Mouse (Mus musculus): ENCODE data around the gene Rassf2. TPM values are rescaled to one million over a fixed set of nuclear protein-coding genes. Genes with fewer than 3 reads are reported as not detected.

The Rassf2 gene
- 5.3 and 9.9 TPM in 2 replicates for polyA plus RNA-seq (2014; fragmentation: Nextera tagmentation; extraction: Ambion mirVana)

DNA sequence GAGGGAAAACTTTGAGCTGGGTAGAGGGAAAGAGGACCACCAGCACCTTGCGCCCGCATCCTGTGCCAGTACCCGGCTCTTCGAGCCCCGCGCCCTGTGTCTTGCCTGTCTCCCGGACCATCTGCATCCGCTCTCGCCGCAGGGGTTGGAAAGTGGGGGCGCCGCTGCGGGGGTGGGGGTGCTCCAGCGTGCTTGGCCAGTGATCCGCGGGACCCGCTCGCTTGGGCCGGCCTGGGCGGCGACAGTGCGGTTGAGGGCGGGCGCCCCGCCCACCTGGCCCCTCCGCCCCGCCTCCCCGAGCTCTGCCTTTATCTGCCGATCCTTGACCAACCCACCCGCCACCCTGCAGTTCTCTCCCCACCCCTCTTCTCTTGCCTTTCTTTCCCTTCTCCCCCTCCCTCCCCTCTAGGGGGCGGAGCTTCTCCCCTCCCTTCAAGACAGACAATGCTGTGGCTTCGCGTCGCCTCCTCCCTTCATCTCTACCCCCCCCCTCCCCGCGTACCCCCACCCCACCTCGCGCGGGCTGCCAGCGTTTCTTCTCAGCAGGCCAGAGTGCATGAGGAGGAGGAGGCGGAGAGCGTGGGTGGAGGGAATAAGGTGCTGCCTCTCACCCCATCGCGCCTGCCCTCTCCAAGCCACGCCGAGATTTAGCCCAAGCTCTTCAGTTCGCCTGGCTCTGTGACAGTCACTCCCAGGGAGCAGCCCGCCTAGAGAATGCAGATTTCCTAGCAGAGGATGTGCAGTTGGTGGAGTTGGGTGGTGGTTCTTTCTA, at the start of gene Rassf2:
Gene Rassf2 (minus strand): TSS at position 613 of the 772 bp plus-strand sequence.
- H3K27me3 ChIP-seq (ENCODE audit: control insufficient read depth, insufficient read depth, low read length): peaks cover 28% of the 10 kb centered on the region

GRCm38 (mm10) chr2:132079139-132079538, 49.1 kb upstream of the Rassf2 start:
- H3K4me1 ChIP-seq (ENCODE audit: control insufficient read depth, insufficient read depth, low read length): no peaks in the 10 kb centered on the region
- no peak overlapping the region for H3K4me2 ChIP-seq (replicated peaks; ENCODE audit: low read depth, low read length)
- H3K27me3 ChIP-seq (ENCODE audit: control insufficient read depth, insufficient read depth, low read length): no peaks in the 10 kb centered on the region
- H3K4me3 ChIP-seq (ENCODE audit: low read length): no peak overlapping the region
- H3K27ac ChIP-seq (ENCODE audit: low read depth, low read length): no peak overlapping the region
- ATAC-seq (ENCODE audit: low FRiP score, low TSS enrichment): no peak
- peaks cover 8% of the 10 kb centered on the region for H3K36me3 ChIP-seq (ENCODE audit: control insufficient read depth, insufficient read depth, low read length)
- 91% methylated on average over 5 of the region's 5 CpGs for WGBS
- no peaks in the 10 kb centered on the region for H3K9me3 ChIP-seq (ENCODE audit: control insufficient read depth, low read length)
- no peak overlapping the region for H3K9ac ChIP-seq (ENCODE audit: low read depth, low read length)

More for the DNA sequence above, at the start of gene Rassf2:
- no peaks in the 10 kb centered on the region for H3K9me3 ChIP-seq (ENCODE audit: control insufficient read depth, low read length)
- peak within 1 kb of the TSS; percentile 62 for H3K4me3 ChIP-seq (ENCODE audit: low read length)
- H3K9ac ChIP-seq (ENCODE audit: low read depth, low read length): peak within 1 kb of the TSS; percentile 66
- WGBS: under 1% methylated on average over 38 of the region's 48 CpGs
- H3K4me2 ChIP-seq (replicated peaks; ENCODE audit: low read depth, low read length): peak within 1 kb of the TSS; percentile 96
- H3K4me1 ChIP-seq (ENCODE audit: control insufficient read depth, insufficient read depth, low read length): peaks cover 4% of the 10 kb centered on the region; the same call in 1 of the 2 replicates
- ATAC-seq (ENCODE audit: low FRiP score, low TSS enrichment): peak; percentile 95
- peak within 1 kb of the TSS; percentile 53; the same call in 1 of the 2 replicates for H3K27ac ChIP-seq (ENCODE audit: low read depth, low read length)
- H3K36me3 ChIP-seq (ENCODE audit: control insufficient read depth, insufficient read depth, low read length): no peaks in the 10 kb centered on the region

DNA sequence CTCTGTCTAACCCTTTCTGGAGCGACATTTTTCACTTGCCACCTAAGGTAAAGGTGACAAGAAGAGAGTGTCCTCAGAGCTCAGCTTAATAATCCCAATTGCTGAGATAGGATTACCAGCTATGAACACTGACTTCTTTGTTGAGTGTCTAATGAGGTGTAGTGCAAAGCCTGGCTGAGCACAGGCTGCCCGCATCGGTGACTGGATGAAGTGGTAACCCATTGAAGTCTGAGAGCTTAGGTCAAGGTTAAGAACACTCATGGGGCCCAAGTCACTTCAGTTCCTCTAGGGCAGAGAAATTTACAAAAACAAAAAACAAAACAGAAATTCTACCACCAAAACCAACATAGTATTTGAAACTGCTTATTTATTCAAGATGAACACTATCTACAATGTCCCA, 43.0 kb upstream of the Rassf2 start:
- Histone ChIP-seq H3K4me1 (ENCODE audit: control insufficient read depth, insufficient read depth, low read length) (no peaks in the 10 kb centered on the region), H3K4me3 (ENCODE audit: low read length) (no peak overlapping the region), H3K36me3 (ENCODE audit: control insufficient read depth, insufficient read depth, low read length) (peaks cover 17% of the 10 kb centered on the region), H3K4me2 (replicated peaks; ENCODE audit: low read depth, low read length) (no peak overlapping the region), H3K27me3 (ENCODE audit: control insufficient read depth, insufficient read depth, low read length) (no peaks in the 10 kb centered on the region), H3K27ac (ENCODE audit: low read depth, low read length) (no peak overlapping the region), H3K9me3 (ENCODE audit: control insufficient read depth, low read length) (no peaks in the 10 kb centered on the region), H3K9ac (ENCODE audit: low read depth, low read length) (no peak overlapping the region)
- ATAC-seq (ENCODE audit: low FRiP score, low TSS enrichment): peak; percentile 80
- 48% methylated on average over 3 of the region's 3 CpGs for WGBS

DNA sequence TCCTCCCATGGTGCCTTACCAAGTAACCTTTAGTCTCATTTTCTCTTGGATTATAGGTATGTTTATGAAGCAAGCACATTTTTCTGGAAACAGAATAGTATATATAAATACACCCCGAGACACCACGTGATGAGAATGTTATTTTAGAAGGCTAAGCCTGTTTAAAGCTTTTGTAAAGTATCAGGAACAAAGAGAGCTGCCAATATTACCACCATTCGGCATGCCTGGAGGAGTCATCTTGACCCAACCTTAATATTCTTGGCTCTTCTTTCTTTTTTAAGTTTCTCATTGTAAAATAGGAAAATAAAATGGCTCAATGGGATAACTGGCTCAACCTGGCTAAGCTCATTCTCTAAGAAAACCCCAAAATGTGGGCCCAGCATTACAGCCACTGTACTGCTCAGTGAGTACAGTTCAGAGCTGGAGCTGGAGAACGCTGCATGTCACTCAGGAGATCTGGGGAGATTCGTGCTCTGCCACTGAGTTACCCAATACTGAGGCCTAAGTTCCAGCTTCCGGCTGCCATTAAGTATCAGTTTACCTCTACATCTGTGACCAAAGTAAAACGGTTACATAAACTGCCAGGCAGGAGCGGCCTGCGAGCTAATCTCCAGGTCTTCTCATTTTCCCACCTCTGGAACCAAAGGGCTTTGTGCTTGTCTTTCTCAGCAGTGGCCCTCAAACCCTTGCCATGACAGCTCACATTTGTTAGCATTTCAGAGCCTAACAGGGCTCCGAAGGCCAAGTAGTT, 40.1 kb upstream of the Rassf2 start:
- Histone ChIP-seq H3K27ac (ENCODE audit: low read depth, low read length) (no peak overlapping the region), H3K4me3 (ENCODE audit: low read length) (no peak overlapping the region), H3K4me1 (ENCODE audit: control insufficient read depth, insufficient read depth, low read length) (no peaks in the 10 kb centered on the region), H3K27me3 (ENCODE audit: control insufficient read depth, insufficient read depth, low read length) (no peaks in the 10 kb centered on the region), H3K9me3 (ENCODE audit: control insufficient read depth, low read length) (no peaks in the 10 kb centered on the region), H3K9ac (ENCODE audit: low read depth, low read length) (no peak overlapping the region), H3K4me2 (replicated peaks; ENCODE audit: low read depth, low read length) (no peak overlapping the region), H3K36me3 (ENCODE audit: control insufficient read depth, insufficient read depth, low read length) (peaks cover 18% of the 10 kb centered on the region)
- WGBS: 57% methylated on average over 10 of the region's 10 CpGs
- ATAC-seq (ENCODE audit: low FRiP score, low TSS enrichment): no peak

GRCm38 (mm10) chr2:132064185-132064831, 34.2 kb upstream of the Rassf2 start:
- peaks cover 5% of the 10 kb centered on the region; the same call in 1 of the 2 replicates for H3K36me3 ChIP-seq (ENCODE audit: control insufficient read depth, insufficient read depth, low read length)
- ATAC-seq (ENCODE audit: low FRiP score, low TSS enrichment): peak; percentile 61
- no peak overlapping the region for H3K9ac ChIP-seq (ENCODE audit: low read depth, low read length)
- H3K27me3 ChIP-seq (ENCODE audit: control insufficient read depth, insufficient read depth, low read length): no peaks in the 10 kb centered on the region
- H3K27ac ChIP-seq (ENCODE audit: low read depth, low read length): no peak overlapping the region
- H3K4me1 ChIP-seq (ENCODE audit: control insufficient read depth, insufficient read depth, low read length): 0 out of 2 replicates have a peak, but pooled peaks cover 6% of the 10 kb centered on the region
- 46% methylated on average over 11 of the region's 11 CpGs for WGBS
- no peak overlapping the region for H3K4me3 ChIP-seq (ENCODE audit: low read length)
- H3K9me3 ChIP-seq (ENCODE audit: control insufficient read depth, low read length): no peaks in the 10 kb centered on the region
- H3K4me2 ChIP-seq (replicated peaks; ENCODE audit: low read depth, low read length): no peak overlapping the region

DNA sequence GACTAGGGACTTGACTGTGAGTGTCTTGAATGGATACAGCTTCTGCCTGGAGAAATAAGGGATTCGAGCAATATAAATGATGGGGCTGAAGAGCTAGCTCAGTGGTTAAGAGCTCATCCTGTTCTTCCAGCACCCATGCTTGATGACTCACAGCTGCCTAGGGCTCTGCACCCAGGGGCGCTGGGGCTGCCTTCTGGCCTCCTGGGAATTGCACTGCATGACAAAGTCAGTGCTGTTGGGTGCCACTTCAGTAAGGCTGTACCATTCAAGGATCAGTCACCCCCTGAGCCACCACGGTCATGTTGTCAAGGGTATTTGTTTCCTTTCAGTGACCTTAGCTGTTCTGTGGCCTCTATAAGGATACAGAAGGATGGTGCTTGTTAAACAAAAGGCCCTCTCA, 33.7 kb upstream of the Rassf2 start:
- H3K4me2 ChIP-seq (replicated peaks; ENCODE audit: low read depth, low read length): no peak overlapping the region
- peaks cover 5% of the 10 kb centered on the region; the same call in 1 of the 2 replicates for H3K36me3 ChIP-seq (ENCODE audit: control insufficient read depth, insufficient read depth, low read length)
- 0 out of 2 replicates have a peak, but pooled peaks cover 6% of the 10 kb centered on the region for H3K4me1 ChIP-seq (ENCODE audit: control insufficient read depth, insufficient read depth, low read length)
- no peaks in the 10 kb centered on the region for H3K9me3 ChIP-seq (ENCODE audit: control insufficient read depth, low read length)
- no peak overlapping the region for H3K27ac ChIP-seq (ENCODE audit: low read depth, low read length)
- H3K27me3 ChIP-seq (ENCODE audit: control insufficient read depth, insufficient read depth, low read length): no peaks in the 10 kb centered on the region
- no peak overlapping the region for H3K4me3 ChIP-seq (ENCODE audit: low read length)
- no peak overlapping the region for H3K9ac ChIP-seq (ENCODE audit: low read depth, low read length)
- 72% methylated on average over 3 of the region's 3 CpGs for WGBS
- ATAC-seq (ENCODE audit: low FRiP score, low TSS enrichment): no peak

DNA sequence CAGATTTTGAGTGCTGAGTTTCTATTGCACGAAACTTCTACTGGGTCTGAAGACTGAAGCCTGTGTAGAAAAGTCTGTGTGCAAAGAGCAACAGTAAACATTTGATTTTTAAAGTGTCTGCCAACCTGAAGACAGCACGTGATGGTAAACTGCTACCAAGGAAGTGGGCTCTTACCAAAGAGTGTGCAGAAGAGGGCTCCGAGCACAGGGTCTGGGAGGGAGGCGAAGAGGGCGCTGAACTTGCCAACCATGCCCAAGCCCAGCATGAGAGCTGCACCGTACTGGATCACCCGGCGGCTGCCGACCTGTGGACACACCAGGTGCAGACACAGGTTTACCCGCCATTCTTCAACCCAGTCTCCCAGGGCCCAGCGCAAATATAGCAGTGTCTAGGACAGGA, 31.8 kb upstream of the Rassf2 start:
- no peak overlapping the region for H3K27ac ChIP-seq (ENCODE audit: low read depth, low read length)
- H3K4me2 ChIP-seq (replicated peaks; ENCODE audit: low read depth, low read length): no peak overlapping the region
- H3K9ac ChIP-seq (ENCODE audit: low read depth, low read length): no peak overlapping the region
- 0 out of 2 replicates have a peak, but pooled peaks cover 6% of the 10 kb centered on the region for H3K4me1 ChIP-seq (ENCODE audit: control insufficient read depth, insufficient read depth, low read length)
- ATAC-seq (ENCODE audit: low FRiP score, low TSS enrichment): no peak
- no peaks in the 10 kb centered on the region for H3K9me3 ChIP-seq (ENCODE audit: control insufficient read depth, low read length)
- 96% methylated on average over 11 of the region's 11 CpGs for WGBS
- peaks cover 9% of the 10 kb centered on the region; the same call in 1 of the 2 replicates for H3K36me3 ChIP-seq (ENCODE audit: control insufficient read depth, insufficient read depth, low read length)
- H3K27me3 ChIP-seq (ENCODE audit: control insufficient read depth, insufficient read depth, low read length): no peaks in the 10 kb centered on the region
- H3K4me3 ChIP-seq (ENCODE audit: low read length): no peak overlapping the region

DNA sequence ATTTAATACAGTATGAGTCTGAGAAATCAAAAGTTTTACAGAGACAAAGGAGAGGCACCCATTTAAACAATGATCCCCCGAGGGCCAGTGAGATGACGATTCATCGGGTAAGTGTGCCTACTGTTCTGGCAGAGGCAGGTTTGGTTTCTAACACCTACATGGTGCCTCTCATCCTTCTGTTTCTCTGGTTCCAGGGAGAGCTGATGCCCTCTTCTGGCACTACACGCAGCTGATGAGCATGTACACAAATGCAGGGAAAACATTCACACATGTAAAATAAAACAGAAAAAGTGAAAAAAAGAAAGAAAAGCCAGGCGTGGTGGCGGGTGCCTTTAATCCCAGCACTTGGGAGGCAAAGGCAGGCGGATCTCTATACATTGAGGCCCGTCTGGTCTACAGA, 29.9 kb upstream of the Rassf2 start:
- H3K36me3 ChIP-seq (ENCODE audit: control insufficient read depth, insufficient read depth, low read length): peaks cover 17% of the 10 kb centered on the region
- no peak overlapping the region for H3K4me2 ChIP-seq (replicated peaks; ENCODE audit: low read depth, low read length)
- H3K9ac ChIP-seq (ENCODE audit: low read depth, low read length): no peak overlapping the region
- H3K27ac ChIP-seq (ENCODE audit: low read depth, low read length): no peak overlapping the region
- no peak for ATAC-seq (ENCODE audit: low FRiP score, low TSS enrichment)
- H3K4me1 ChIP-seq (ENCODE audit: control insufficient read depth, insufficient read depth, low read length): 0 out of 2 replicates have a peak, but pooled peaks cover 6% of the 10 kb centered on the region
- no peak overlapping the region for H3K4me3 ChIP-seq (ENCODE audit: low read length)
- no peaks in the 10 kb centered on the region for H3K9me3 ChIP-seq (ENCODE audit: control insufficient read depth, low read length)
- no peaks in the 10 kb centered on the region for H3K27me3 ChIP-seq (ENCODE audit: control insufficient read depth, insufficient read depth, low read length)
- 90% methylated on average over 8 of the region's 8 CpGs for WGBS
